Mouse (Mus musculus) ZHBTc4 (cell line): ENCODE data around the gene Gm43517.

ENCODE experiments used
- DNase-seq: peaks from one replicate; pipeline ENCODE4 v3.0.0-alpha.2; 2011; ENCODE audit warnings: low read depth, low spot score

The Gm43517 gene

DNA sequence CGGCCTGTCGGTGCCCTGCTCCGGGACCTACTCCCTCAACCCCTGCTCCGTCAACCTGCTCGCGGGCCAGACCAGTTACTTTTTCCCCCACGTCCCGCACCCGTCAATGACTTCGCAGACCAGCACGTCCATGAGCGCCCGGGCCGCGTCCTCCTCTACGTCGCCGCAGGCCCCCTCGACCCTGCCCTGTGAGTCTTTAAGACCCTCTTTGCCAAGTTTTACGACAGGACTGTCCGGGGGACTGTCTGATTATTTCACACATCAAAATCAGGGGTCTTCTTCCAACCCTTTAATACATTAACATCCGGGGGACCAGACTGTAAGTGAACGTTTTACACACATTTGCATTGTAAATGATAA is 637 bp downstream of the Gm43517 start:
- no peak for DNase-seq

DNA sequence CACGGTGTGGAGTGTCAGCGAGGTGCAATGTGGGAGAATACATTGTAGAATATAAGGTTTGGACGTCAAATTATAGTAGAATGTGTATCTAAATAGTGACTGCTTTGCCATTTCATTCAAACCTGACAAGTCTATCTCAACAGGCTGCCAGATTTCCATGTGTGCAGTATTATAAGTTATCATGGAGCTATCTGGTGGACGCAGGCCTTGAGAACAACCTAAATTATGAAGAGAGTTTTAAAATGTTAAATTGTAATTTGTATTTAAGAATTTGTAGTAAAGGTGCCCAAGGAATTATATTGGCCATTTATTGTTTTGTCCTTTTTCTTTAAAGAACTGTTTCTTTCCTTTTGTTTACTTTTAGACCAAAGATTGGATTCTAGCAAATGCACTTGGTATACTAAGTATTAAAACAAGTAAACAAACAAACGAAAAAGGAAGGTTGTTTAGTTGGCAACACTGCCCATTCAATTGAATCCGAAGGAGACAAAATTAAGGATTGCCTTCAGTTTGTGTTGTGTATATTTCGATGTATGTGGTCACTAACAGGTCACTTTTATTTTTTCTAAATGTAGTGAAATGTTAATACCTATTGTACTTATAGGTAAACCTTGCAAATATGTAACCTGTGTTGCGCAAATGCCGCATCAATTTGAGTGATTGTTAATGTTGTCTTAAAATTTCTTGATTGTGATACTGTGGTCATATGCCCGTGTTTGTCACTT is 1.3 kb downstream of the Gm43517 start:
- no peak for DNase-seq

DNA sequence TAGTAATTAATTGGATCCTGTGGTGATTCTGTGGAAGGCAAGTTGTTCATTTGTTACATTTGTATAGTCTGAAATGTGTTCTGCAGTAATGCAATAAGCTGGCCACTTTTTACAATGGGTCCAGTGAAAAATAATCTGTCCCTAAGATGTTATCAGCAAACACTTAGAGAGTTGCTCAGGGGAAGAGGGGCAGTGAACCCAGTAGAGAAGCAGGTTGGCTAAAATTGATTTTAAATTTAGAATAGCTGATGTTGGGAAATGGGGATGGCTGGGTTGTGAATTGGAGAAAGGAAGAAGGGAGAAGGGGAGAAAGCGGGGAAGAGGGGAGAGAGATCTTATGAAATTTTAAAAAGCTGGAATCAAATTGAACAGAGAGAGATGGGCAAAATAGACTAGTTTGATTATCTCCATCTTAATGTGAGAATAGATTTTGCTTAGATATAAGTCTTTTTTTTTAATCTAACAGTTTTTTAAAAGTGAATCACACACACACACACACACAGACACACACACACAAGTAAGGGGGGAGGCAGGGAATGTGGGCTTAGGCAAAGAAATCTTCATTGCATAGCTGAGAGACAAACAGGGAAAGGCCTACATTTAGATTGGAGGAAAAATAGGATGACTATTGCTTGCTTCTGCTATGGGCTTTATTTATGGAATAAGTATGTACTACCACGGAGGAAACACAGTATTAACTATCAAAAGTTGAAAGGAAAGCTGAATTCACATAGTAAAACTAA is 3.1 kb downstream of the Gm43517 start:
- DNase-seq: no peak

DNA sequence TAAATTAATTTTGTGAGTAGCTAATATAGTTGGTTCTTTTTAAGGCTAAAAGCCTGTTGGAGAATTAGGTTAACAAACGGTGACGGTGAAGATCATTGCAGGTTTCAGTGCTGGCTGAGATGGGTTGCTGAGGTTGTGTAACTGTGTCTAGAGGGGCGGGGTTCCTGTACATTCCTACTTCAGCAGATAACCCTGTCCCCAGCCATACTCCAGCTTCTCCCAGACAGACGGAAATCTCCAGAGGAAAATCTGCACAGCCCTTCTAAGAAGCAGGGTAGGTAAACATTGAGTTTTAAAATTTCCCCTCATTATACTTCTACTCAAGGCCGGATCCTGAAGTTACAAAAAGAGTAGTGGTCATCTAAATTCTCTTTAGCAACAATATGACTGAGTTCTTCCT is 4.7 kb downstream of the Gm43517 start:
- no peak for DNase-seq

DNA sequence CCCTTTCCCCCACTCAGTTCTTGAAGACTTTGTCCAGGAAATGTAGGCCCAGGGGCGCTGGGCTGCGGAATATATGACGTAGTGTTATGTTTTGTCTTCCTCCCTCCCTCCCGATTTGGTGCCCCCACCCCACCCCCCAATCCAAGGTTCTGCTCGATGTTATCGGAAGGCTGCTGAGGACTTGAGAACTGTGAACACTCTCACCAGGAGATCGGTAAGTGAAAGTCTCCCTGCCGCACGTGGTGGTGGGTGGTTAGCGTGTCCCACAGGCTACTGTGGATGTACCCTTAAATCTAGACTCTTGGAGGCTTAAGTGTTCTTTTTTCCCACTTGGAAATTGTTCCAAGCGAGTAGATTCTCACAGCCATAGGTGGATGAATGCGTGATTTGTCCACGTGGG is 5.3 kb downstream of the Gm43517 start:
- DNase-seq: no peak

DNA sequence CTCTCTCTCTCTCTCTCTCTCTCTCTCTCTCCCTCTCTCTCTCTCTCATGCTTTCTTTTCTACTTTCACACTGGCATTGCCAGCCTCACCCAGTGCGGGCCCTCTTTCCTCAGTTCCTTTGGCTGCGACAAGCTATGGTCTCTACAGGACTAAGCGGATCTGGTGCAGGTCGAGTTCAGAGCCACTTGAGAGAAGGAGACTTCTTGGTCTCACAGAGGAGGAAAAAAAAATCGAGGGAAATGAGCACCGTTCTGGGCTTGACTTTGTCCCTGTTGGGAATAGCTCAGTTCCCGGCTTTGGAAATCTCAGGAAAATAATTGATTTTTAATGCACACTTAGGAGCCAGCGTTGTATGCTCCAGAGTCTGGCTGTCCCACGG is 5.9 kb downstream of the Gm43517 start:
- DNase-seq: no peak

DNA sequence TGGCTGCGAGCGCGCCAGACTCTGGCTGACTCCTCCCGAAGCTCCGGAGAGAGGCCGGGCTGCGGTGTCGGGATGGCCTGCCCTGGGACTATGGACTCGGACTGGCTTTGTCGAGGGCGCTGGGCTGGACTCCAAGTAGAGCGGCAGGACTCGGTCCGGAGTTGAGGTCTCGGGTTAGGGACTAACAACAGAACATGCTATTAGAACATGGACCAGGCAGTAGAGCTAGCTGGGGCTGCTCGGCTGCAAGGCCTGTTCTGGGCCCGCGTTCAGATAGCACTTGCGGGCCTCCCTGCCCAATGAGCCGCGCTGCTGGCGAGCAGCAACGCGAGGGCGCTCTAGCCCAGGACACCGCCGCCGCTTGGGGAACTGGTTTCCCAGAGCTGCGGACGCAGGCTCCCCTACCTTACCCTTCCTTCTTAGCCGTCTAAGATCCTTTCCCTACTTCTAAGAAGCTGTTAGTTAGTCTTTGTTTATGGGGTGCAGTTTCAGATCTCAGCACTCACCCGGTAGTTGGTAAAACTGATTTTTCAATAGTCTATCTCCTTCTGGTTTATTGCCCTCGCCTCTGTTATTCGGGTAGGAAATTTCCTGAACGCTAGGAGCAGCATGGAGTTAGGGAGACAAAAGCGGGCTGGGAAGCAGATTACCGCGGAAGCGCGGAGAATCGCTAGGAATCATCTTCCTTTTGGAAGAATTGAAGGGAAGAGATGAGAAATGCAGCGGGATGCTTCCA is 6.5 kb downstream of the Gm43517 start:
- peak; percentile 84 for DNase-seq

DNA sequence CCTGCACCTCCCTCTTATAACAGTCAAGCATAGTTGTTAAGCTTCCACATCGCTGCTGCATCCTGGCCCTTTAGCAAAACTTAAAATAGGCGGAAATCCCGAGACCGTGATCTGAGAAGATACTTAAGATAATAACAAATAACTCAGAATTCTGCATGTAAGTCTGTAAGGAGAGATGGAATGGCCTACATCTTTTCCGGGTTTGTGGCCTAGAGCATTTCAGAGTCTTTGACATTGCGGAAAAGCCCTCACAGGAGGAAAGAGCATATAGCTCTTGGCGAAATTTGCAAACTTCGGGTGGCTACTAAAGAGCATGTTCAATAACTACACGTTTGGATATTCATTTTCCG is 7.0 kb downstream of the Gm43517 start:
- no peak for DNase-seq

DNA sequence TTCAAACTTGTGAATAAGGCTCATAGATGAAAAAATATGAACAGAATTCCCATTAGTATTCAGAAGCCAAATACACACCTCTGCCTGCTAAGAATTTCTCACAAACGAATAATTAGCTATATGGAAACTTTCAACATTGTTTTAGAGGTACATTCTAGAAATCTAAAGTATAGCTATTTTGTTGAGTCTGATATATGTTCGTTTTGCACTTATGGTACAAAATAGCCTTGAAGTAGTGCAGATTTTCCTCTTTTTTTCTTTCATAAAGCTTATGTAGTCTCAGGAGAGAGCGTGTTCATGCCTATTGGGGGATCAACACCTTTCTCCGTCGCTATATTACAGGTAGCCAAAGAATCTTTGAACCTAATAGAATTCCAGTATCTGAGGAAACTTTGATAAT is 7.9 kb downstream of the Gm43517 start:
- DNase-seq: no peak

DNA sequence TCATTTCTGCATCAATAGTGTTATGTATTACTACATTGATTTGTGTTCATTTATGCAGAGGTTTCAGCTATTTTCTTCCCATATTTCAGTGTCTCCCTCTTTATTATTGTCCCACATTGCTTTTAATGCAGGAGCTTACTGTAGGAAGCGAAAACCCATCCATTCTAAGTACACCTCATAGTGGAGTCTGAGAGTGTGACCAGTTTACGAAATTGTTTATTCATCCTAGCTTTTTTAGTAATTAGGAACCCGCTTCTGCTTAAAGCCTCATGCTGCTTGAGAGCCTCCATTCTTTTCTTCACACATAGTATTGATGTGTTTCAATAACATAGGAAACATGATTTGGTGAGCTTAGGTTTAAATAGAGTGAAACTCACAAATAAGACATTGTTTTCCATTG is 8.7 kb downstream of the Gm43517 start:
- DNase-seq: no peak

DNA sequence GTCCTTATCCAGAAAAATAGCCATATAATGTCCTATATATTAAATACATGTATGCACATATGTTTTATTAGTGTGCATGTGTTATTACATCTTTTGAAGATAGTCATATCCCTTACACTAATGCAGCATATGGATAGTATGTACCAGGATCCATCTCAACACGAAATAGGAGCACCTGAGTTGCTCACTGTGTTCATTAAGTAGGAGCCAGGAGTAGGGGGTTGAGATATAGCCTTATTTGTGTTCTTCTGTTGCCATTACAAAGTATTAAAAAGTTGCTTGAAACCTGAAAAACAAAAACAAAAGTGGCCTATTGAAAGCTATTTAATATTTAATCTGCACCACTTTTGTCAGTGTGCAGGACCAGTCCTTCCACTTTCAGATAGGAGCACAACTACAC is 9.2 kb downstream of the Gm43517 start:
- DNase-seq: no peak

DNA sequence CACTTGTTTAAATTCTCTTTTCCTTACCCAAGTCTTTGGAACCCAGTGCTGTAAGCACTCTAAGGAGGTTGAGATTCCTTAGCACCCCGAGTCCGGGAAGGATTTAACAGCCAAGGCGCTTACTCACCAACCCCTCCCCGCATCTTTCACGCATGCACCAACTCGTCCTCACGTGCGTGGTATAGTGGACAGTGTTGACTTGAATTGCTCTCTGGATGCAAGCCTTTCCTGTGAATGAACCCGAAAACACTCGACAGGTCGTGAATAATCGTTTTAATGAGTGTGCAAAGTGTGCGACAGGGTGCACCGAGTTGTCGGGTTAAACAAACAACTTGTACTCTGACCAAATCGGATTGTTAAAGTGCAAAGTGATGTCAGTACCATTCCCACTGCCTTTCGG is 9.9 kb downstream of the Gm43517 start:
- no peak for DNase-seq

DNA sequence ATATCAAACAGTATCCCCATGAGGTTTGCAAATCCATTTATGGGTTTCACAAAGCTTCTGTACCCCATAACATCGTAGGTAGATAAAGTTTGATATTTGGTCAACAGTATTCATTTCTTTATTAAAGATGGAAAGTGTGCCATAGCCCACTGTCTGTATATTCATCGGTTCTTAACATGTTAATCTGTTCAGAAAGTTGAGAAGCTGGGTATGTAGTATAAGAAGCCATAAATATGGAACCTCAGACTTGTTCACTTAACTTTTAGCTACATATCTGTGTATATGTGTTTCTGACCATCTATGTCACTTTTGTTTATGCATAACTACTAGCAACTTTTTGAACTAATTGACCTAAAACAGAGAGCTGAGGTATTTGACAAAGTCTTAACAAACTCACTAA is 11.0 kb downstream of the Gm43517 start:
- DNase-seq: no peak

DNA sequence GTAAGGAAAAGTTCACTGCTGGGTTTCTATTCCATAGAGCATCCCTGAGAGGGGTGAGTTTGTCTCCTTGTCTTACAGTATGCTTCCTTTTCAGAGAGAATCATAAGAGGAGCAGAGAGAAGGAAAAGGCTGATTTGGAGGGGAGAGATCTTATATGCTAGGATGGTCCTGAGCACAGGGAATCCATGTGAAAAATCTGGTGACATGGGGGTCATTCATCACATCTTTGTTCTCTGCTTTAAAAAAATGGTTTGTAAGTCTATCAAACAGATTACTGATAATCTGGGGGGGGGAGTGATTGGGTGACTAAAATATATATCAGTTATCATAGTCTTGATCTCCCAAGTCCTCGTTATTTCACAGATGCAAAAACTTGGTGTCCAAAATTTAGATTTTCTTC is 11.8 kb downstream of the Gm43517 start:
- DNase-seq: no peak

DNA sequence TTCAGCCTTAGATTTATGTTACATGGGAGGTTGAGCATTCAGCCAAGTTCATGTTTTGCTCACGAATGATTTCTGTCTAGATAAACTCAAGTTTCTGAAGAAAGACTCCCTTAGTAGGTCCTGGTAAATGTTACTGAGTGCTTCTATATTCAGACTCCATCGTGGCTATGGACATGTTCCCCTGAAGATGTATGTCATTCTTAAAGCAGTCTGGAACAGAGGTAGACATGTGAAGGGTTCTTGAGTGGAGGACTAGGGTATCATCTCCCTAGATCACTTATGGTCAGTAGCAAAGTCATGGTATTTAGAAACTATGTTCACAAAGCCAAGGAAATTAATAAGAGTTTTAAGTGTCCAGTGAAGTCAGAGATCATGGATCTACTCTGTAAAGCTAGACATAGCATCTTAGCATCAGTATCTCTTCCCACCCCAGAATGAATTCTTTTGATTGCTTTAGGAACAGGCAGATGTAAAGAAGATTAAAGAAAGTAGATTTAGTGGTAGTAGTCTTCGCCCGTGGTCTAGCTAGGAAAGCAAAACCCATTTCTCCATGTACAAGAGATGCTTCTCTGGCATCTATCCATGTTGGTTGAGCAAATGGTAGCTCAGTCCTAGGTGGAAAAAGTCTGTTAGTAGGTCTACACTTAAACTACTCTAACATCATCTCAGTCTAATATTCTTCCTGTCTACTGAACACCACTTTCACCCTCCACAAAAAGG is 12.6 kb downstream of the Gm43517 start:
- DNase-seq: no peak

DNA sequence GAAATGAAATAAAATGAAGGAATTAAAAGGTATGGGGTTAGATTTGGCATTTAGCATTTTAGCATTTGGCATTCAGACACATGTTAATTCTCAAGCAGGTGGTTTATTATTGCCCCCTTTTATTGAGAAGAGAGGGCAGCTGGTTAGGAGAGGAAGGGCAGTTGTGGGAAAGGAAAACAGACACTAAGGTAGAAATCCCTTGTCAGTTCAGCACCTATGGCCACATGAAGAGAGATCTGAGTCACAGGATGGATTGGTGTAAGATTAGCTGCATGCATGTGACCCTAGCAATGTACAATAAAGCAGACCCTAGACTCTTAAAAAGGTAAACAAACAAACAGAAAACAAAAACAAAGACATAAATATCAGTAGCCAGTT is 13.2 kb downstream of the Gm43517 start:
- DNase-seq: no peak

DNA sequence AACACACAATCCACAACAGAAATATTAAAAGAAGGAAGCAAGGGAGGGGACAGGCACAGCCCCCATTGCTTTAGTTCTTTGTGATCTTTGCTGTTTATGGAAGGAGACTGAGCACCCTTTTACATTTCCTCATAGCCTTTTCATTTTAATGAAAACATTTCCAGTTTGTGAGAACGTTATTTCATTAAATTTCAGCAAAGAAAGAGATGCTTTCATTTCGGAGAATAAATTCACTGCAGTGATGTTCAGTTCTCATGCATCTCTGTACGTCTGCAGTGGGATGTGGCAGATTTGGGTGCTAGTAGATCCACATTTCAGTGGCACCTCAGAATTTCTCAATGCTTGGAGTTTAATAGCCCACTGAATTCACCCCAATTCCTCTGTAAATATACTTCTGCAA is 13.7 kb downstream of the Gm43517 start:
- no peak for DNase-seq

DNA sequence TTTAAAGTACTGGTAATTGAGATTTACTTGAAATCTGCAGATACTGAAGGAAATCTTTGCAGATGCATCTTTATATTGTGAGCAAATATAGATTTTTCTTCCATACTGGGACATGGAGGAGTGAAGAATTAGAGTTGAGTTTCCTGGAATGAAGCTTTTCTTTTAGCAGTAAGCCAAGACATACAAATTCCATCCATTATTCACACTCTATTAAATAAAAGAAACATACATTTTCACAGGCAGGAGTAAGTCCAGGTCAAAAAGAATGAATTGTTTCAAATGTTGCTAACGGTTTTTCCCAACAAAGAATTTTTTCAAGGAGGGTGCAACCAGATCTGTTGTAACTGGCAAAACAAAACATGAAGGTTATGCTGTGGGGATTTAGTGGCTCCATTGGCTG is 14.6 kb downstream of the Gm43517 start:
- no peak for DNase-seq

DNA sequence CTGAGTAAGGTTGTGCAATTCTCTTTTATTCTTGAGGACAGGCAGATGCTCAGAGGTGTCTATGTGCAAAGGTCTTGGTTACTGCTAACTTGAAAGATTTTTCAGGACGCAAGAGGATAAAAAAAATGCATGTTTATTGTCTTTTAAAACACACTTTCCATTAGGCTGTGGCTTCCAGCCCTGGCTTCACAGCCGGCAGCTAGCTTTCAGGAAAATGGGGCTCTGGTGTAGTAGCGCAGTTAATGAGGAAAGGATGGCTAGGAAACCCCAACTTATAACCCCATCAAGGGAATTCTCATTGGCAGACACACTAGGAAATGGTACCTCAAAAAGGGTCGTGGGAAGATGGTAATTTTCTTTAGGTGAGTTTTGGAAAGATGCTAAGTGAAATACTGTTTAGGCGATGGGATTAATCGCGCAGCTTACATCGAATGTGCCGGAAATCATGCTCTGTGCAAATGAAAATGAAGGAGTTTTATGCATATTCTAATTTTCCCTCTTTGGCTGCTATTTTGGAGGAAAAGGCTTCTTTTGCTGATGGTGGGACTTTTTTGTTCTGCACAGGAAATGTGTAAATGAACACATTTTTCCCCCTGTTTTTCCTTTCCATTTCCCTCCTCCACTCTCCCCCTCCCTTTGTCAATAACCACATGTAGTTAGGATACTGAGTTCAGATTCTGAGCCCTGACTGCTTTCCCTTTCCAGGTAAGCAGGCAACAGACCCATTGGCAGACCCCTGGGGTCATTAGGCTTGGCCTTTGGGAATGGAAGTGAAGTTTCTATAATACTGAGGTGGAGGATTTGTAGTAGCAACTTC is 15.3 kb downstream of the Gm43517 start:
- no peak for DNase-seq

DNA sequence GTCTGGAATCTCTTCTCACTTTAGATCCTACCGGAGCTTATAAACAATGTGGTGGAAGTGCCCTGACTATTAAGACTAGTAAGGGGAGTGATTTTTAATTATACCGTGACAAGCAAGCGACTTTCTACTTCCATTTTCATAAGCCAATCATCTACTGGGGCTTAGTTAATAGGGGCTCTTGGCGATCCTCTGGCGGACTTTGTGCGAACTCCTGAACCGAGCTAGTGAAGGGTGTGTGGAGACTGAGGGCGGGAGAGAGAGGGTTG is 15.8 kb downstream of the Gm43517 start:
- DNase-seq: no peak

DNA sequence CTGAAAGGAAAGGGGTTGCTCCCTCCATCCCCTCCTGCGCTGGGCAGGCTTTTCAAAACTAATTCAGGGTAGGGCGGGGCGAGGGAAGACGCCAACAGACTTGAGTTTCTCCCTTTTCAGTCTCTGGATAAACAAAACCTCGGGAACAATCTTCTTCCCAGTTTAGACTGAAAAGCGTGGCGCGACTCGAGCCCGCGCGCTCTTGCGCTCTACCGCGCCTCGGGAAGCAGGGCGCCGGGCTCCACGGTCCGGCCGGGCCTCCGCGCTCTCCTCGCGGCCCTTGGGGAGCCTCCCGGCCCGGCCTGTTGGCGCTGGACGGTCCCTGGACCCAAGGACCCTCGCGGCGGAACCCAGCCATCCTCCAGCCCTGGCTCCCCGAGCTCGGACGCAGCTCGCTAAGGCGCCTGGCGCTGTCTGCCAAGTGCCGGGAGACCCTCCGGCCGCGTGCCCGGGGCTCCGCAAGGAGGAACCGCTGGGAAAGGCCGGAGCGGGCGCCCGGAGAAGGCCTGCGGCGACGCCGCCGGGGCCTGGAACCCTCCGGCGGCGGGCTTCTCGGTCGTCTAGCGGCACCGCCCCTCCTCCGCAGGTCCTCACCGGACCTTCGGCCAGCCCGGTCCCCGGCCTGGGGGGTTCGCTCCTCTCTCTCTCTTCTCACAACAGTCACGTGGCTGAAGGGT is 16.3 kb downstream of the Gm43517 start:
- peak; percentile 70 for DNase-seq
